Mouse (Mus musculus) kidney, adult 11 months (tissue): ENCODE measurements around the gene Ptprg.

ENCODE experiments used
- DNase-seq: peaks from one replicate; pipeline ENCODE4 v3.0.0; 2022

Ptprg gene

DNA sequence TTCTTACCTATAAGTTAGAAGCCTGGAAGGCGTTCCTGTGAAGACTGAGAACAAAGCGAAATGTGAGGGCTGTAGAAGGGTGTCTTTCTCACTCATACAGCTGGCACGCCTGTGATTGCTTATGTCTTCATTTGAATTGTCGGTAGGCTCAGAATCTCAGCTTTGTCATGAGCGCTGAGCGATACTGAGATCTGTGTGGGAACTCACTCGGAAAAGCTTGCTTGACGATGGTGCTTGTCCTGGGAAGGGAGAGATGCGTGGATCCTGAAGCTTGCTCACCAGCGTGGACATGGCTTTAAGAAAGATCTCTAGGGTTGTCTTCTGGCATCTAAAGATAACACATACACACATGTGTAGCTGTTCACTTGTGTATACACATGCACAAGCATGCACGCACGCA lies 516.4 kb downstream of the Ptprg start:
- DNase-seq, result no peak

DNA sequence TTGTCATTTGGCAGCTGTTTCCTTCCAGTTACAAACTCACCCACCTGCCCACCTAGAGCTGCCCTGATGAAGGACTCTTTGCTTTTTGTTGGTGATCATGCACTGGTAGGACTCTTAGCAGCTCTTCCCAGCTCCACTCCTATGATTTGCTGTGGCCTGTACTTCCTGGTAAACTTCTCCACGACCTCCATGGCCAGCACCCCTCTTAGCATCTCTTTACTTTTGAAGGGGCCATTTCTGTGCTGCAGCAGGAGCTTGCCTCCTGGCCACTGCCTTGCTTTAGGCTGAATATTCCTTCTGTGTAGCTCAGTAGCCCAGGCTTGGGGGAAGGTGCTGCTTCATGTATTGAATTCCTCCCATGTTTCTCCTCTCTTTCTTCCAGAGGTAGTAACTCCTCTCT lies 517.0 kb downstream of the Ptprg start:
- DNase-seq, result no peak

DNA sequence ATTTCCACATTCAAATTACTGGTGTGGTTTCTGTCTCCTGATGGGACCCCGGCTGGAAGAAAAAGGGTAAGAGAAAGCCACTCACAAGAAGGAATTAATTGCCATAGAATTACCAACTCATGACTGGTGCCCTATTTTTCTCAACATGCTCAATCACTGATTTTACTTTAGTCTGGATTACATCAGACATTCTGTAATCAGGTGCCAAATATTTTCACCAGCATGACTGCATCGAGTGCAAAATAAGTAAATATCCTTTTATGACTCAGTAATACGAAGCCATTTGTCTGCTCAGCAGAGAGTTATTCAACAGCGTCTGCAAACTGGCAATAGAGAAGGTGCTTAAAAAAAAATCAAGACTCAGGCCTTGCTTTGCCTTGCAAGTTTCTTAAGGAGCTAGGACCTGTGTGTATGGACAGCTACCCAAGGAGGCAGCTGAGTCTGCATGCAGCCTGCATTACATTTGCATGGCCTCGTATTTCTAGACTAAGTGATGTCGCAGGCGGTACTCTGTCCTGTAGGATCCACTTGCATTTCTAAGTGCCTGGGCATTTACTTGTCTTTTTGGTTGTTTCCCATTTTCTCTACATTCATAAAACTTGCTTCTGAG lies 517.6 kb downstream of the Ptprg start:
- DNase-seq, result no peak

DNA sequence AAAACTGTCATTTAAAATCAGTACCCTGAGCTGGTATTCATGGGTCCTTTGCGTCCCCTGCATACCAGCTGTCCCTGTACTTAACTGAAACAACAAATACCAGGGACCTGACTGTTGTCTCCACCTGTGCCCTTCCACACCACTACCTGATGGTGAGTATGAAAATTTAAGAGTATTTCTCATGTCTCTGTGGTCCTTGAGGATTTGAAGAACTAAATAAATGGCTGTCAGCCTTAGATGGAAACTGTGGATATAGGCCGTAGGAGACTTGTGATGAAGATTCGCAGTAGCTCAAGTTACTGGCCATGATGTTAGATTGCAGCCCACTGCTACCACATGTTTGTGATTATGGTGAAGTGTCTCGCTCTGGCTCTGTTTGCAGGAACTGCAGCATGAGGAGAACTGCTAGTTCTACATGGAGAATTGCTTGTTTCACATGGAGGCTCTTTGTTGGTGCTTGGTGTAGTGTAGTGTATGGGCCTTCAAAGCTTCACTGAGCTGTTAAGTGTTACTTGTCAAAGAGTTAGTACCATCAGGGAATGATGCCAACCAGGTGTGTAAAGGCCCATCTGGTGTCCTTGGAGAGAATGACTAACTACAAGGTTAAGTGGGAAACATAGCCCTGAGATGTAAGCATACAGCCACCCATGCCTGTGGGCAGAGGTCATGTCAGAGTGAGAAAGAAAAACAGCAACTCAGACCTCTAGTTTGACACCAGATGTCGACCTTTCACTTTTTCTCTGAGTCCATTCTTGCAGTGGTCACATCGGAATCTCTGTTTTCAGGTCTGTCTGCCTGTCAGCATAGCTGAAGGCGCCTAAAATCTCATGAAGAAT lies 518.9 kb downstream of the Ptprg start:
- DNase-seq, result peak; percentile 40

DNA sequence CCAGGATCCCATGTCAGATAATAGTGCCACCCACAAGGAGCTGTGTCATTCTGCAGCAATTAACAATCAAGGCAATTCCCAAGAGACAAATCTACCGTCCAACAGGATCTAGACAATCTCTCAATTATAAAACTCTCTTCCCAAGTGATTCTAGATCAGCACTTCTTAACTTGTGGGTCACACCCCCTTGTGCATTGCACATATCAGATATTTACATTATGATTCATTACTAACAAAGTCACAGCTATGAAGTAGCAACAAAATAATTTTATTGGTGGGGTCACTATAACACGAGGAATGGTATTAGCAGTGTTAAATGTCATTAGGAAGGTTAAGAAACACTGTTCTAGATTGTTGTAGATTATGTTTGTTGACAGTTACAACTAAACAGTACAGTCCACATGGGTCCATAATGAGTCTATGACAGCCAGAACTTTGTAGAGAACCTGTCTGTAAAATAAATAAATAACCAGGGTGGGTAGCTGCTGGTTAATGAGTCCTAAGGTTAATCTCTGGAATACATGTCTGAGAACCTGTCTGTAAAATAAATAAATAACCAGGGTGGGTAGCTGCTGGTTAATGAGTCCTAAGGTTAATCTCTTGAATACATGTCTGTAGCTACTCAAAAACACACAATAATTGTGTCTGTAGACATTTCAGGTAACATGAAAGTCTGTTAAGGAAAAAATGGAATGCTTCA lies 520.2 kb downstream of the Ptprg start:
- no peak for DNase-seq

DNA sequence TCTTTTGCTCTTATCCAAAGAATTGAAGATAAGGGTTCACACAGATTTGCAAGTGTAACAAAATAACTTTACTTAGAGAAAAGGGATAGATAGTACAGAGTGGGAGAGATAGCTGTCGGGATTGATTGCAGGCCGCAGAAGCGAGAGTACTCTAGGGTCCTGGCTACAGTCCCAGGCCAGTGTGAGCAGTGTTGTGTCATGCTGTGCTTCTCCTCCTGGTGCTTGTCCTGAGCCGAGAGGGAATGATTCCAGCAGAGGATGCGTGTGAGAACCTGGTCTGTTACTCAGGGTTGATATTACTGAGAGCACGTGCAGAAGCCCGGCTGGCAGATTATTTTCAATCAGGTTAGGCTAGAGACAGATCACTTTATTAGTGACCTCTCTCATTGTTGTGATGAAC lies 523.9 kb downstream of the Ptprg start:
- DNase-seq, result no peak

DNA sequence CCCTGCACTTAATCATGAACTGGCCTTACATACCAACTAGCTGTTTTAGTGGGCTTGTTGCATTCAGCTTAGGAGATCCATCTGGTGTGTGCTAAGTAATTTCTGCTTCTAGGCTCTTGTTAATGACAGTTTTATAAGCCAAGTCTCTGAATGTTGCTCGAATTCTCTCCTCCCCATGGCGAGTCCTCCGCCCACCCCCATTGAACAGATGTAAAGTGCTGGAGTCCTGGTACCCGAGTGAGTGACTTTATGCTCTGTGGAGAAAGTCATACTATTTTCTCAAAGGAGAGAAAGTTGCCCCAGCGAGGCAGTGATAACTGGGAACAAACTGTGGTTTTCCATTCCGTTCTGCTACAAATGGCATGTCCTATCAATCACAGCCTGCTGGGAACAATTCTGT lies 525.9 kb downstream of the Ptprg start:
- DNase-seq, result no peak

DNA sequence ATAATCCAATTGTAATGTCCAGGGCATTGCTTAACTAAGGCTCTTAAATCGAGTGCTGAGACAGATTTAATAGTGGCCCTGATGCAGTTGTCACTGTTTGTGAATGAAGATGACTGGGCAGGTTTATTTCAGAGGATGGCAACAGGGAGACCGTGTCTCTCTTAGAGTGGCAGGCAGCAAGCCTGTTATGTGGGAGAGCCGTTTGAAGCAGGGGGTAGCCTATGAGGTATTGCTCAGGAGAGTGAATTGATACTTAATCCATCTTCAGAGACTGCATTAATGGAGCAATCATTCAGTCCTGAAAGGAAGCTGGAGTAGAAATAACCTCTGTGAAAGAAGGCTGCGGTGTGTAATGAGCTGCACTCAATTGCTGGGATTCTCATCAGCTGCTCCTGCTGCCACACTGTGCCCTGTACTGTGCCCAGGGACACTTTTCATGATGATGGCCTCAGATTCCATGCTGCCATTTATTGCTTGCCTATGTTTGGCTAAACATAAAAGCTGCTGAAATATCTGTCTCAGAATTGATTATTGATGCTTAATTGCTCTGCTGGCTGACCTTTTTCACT lies 526.6 kb downstream of the Ptprg start:
- DNase-seq, result no peak

DNA sequence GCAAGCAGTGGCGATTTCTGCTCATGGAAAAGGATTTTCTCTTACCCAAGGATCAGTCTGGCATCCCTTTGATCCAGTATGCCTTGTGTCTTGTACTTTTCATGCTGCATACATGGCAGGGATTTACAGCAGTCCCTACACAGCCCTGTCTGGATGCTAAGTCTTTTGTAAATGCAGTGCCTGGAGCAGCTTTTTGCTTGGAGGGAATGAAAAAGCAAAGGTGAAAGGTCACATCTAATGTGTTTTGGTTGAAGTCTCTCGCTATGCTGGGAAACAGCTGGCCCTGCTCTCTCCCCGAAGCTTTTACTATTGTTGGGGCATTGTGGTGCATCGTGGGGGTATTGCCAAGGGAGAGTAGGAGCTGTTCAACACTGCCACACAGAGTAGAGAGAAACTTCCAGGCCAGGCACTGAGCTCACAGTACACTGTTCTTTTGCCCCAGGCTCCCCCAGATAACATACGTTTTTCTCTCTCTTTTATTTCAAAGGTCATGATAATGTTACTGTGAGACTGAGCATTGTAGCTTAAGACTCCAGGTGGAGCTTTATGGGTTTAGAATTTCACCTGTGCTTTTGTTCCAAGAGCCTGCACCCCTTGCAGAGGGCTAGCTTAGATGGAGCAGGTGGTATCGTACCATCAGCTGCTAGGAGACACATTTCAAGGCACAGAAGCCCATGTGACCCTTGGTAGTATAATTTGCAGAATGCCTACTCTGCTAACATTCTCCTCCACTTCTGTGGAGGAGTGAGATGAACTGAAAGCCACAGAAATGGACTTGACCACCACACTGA lies 529.0 kb downstream of the Ptprg start:
- no peak for DNase-seq

DNA sequence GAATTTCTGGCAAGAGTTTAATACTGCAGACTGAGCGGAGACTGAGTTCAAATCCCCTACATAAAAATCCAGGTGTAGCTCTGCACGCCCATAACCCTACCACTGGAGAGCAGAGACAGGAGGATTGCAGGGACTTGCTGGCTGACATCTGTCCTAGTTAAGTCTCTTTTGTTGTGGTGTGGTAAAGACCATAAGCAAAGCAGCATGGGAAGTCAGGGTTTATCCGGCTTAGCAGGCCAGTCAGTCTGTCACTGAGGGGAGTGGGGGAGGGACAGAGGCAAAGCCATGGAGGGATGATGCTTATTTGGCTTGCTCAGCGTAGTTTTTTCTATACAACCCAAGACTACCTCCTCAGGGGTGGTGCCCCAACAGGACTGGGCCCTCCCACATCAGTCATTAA lies 530.7 kb downstream of the Ptprg start:
- no peak for DNase-seq

DNA sequence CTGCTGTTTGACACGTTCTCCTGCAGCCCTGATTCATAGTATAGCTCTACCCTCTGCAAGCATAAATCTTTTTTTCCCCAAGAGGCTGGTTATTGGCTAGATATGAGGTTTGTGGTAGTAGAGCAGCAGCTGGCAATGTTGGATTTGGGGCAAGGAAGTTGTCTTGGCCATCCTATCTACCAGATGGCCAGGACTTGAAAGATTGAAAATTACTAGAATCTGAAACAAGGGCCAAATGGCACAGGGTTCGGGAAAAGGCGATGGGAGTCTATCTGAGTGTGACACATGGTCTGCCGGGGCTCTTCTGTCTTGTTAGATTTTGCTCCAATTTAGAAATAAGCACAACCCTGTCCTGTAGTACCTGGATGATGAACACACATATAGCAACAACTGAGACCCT lies 531.7 kb downstream of the Ptprg start:
- no peak for DNase-seq

DNA sequence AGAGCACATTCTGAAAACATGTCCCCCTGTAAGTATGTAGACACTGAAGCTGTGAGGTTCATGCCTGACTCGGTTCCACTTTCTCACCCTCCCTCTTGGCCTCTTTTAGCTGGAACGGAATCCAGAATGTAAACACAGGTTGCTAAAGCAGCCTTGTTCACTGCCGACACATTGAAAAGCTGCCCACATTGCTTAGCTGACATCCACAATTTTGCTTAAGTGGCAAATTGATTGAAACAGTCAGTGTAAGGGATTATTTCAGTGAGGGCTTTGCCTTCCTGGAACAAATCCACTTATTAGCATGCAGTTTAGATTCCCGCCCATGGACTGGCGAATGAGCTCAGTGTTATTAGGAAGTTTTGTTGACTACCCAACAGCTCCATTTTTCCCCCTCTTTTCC lies 532.8 kb downstream of the Ptprg start:
- DNase-seq, result no peak

DNA sequence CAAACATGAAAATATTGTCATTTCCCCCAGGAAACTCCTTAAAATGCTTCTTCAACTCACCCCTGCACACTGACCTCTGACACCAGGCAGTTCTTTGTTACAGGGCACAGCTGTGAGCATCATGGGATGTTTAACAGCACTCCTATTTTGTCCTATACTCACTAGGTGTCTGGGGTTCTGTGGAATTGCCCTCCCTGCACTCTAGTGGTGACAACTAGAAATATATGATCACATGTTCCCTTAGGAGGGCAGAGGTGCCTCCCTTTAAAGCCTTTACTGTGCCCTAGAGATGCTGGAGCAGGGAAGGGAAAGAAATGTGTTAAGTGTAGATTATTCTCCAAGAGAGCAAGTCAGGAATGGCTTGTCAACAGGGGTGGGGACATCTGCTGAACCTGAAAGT lies 536.6 kb downstream of the Ptprg start:
- DNase-seq, result no peak

DNA sequence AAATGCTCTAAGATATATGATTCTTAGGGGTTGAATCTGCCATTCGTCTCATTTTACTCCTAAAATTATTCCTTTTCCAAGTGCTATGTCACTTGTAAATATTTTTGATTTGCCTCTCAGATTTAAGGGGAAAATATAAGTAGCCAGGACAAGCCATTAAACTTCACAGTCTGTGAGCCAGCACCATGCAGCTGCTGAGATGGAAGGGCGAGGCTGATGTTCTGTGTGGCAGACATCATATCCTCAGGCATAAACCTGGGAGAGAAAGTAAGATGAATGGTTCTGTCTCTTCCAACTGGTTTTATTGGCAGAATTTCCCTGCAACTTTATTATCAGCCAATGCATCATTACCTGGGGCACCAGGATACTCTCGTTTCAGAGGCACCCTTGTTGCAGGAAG lies 538.4 kb downstream of the Ptprg start:
- no peak for DNase-seq

DNA sequence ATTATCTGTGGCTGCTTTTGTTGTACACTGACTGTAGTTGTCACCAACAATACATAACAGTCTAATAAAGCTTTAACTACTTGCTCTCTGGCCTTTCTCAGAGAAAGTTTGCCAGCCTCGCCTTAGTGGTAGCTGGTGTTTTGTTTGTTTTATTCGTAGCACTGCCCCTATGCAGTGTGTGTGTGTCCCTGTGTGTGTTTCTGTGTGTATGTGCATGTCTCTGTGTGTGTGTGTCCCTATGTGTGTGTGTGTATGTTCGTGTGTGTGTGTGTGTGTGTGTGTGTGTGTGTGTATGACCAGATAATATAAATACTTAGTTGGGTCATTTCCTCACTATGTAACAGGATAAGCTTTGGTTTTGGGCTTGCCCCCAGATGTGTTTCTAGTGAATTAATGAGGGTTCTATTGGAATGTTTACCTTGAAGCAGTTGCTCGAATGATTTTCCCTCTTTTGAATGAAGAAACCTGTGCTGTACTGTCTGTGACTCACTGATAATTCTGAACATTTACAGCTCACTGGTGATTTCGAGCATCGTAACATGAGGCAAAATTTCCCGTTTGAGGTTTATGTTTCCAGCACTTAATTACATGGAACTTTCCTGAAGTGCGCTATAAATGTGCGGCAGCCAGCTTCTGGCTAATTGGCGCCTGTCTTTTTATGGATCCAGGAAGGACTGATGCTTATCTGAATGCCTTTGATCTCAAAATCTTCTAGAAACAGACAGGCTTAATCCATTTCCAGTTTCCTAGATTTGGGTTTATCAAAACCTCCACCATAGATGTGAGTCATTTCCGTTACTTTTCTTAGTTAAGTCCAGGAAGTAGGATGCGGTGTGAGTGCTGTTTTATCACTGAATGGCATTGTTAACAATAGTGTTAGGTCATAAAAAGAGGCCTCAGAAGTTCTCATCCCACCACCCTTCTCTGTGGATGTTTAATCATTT lies 546.3 kb downstream of the Ptprg start:
- no peak for DNase-seq

DNA sequence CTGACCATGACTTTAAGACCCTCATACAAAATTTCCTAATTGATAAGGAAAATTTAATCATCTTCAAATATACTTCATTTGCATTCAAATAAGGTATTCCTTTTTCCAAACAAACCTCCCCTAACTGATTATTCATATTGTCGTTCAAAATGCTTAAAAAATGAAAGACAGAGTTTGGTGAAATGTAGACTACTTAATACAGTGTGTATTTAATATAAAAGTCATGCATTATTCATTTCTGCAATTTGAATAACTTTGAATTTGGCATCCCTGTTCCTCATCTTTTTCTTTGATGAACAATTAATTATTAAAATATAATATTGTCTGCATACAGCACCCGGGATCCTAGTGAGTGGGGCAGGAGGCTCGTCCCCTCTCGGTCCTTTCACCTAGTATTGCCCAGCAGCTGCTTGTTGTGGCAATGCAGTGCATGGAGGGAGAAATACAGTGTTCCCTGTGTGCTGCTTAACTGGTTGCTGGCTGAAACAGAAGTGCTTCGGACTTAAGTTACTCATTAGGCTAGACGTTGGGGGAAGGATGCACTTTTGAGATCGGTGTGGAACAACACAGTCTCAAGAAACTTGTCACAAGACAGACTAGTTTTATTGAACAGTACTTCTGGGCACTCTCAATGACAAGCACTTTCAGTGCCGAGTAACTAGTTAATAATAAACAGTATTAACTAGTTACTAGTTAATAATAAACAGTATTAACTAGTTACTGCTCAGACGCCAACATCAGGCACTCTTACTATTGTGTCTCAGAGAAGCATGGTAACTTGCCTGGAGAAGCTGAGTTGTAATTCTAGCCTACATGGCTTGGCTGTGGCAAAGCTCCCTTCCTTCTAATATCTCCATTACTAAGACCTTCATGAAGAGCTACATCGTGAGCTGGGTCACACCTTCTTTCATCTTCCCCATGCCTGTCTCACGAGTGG lies 549.3 kb downstream of the Ptprg start:
- peak; percentile 83 for DNase-seq

DNA sequence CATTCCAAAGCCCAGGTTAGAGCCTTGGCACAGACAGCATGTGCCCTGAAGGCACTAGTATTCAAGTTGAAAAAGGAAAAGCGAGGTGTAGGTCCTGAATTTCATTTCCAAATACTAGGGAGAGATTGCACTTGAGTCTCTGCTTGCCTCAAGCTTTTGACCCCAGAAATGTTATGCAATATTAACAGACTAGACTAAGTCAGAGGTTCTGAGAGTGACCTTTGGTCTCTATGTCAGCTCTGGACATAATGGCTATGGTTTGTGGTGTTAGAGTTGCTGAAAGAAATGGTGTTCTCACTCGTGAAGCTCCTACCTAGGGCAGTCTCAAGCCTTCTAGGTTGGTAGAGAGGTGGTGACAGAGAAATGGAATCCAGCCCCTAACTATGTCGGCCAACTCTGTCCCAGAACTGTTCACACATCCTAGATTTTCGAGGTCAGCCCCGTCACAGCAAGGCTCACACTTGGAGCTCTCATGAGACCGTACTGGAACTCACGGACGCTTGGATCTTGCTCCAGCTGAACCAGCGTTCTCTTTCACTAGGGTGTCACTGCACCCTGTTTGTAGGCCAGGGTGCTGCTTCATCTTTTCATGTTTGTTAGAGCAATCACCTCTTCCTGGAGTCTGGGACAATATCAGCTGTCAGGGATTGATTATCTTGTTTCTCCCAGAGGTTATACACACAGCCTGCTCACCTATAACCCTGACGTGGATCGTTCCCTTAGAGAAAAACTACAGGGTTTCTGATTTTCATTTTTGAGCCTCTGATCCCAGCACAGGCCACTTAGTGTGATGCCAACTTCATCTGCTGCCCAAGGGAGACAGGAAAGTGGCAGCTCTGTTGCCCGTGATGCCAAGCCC lies 551.2 kb downstream of the Ptprg start:
- peak; percentile 49 for DNase-seq

DNA sequence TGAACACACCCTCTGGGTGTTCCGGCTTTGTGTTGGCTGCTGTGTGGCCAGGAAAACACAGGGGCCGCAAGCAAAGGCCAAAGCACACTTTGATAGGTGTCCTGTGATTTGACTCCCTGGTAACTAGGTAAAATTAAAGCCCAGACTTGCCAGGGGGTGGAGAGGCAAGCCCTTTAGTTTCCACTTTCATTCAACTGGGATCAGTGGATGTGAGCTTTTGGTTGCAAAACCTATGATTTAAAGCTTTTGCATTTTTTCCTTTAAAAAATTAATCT lies 551.8 kb downstream of the Ptprg start:
- peak; percentile 57 for DNase-seq

DNA sequence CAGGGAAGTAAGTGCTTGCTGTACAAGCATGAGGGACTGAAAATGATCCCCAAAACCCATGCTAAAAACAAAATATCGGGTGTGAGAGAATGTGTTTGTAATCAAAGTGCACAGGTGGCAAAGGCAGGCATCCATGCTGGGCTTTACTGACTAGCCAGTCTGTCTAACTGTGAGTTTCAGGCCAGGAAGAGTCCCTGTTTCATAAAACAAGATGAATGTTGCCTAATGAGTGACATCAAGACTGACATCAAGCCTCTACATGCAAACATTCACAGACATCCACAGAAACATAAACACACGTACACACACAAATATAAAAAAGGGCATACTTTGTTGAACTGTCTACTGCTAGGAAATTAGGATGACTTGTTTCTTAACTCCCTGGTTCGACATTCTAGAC lies 552.3 kb downstream of the Ptprg start:
- DNase-seq, result no peak

DNA sequence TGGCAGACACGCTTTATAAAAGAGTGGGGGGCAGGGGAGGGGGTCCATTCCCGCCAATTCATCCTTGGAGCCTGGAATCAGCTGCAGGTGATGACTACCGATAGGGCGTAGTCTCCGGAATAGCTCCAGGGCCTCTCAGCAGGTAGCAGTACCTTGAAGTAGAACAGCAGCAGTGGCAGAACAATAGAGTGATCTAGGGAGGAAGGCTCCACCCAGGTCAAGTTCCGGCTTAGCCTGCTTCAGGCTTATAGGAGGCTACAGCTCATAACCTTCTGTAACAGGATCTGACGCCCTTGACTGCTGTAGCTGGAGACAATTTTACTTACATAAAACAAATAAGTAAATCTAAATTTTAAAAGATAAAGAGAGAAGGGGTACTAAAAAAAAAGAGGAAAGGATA lies 554.1 kb downstream of the Ptprg start:
- peak; percentile 36 for DNase-seq
